Mouse (Mus musculus) embryonic facial prominence, embryonic 12.5 days (tissue): ENCODE data around the gene Coro1c. TPM values are rescaled to one million over a fixed set of nuclear protein-coding genes. Genes with fewer than 3 reads are reported as not detected.
A peak's percentile ranks its signal among the peaks of the same experiment; 100 is the strongest.

Source experiments
- ATAC-seq: fragments of 200-750 bp; cut with Nextera tagmentation; 2 replicates; pipeline ENCODE4 v1.8.0; 2017; ENCODE audit not compliant: insufficient number of reproducible peaks, insufficient read depth, low FRiP score, low TSS enrichment
- H3K27ac ChIP-seq: fragments of 300-500 bp; sonication (generic); 2 replicates; pipeline ENCODE4 v1.5.1; 2016; ENCODE audit warnings: mild to moderate bottlenecking
- H3K27me3 ChIP-seq: fragments of 300-500 bp; sonication (generic); 2 replicates; pipeline ENCODE4 v1.6.1; 2016; ENCODE audit warnings: mild to moderate bottlenecking, moderate library complexity
- H3K36me3 ChIP-seq: fragments of 300-500 bp; sonication (generic); 2 replicates; pipeline ENCODE4 v1.6.1; 2016; ENCODE audit warnings: mild to moderate bottlenecking
- H3K4me1 ChIP-seq: fragments of 300-500 bp; sonication (generic); 2 replicates; pipeline ENCODE4 v1.6.1; 2016
- H3K4me2 ChIP-seq: fragments of 300-500 bp; sonication (generic); replicated peaks from 2 replicates; pipeline ENCODE4 v1.6.1; 2016; ENCODE audit warnings: mild to moderate bottlenecking, moderate library complexity
- H3K4me3 ChIP-seq: fragments of 300-500 bp; sonication (generic); 2 replicates; pipeline ENCODE4 v1.5.1; 2016; ENCODE audit warnings: mild to moderate bottlenecking
- H3K9ac ChIP-seq: fragments of 300-500 bp; sonication (generic); 2 replicates; pipeline ENCODE4 v1.6.1; 2016; ENCODE audit warnings: mild to moderate bottlenecking, moderate library complexity
- H3K9me3 ChIP-seq: fragments of 300-500 bp; sonication (generic); 2 replicates; pipeline ENCODE4 v1.6.1; 2016; ENCODE audit warnings: mild to moderate bottlenecking, moderate library complexity
- WGBS: fragments of 180-500 bp; shearing (Covaris S2); methylation state at CpG from one replicate; pipeline ENCODE4 v1.1.7; 2016; 5-methylcytosine and 5-hydroxymethylcytosine counted together
- polyA plus RNA-seq: library from polyadenylated mRNA; unstranded; fragments of >200 nt; fragmentation: Nextera tagmentation; extraction: Ambion mirVana; gene quantifications from 2 replicates; pipeline ENCODE4 v1.2.1, GENCODE M21; 2016

The Coro1c gene
- polyA plus RNA-seq, 1 experiment from 2014 or later, result 123 TPM

GRCm38 (mm10) chr5:113899543-113899942, 9.0 kb downstream of the Coro1c start:
- no peaks in the 10 kb centered on the region for H3K27me3 ChIP-seq
- 93% methylated on average over 12 of the region's 12 CpGs for WGBS

GRCm38 (mm10) chr5:113892005-113892404, 16.6 kb downstream of the Coro1c start:
- no peaks in the 10 kb centered on the region for H3K36me3 ChIP-seq
- H3K4me3 ChIP-seq, result no peak overlapping the region
- no peak overlapping the region for H3K9ac ChIP-seq
- H3K4me2 ChIP-seq, result no peak overlapping the region
- no peak for ATAC-seq
- no peaks in the 10 kb centered on the region for H3K27me3 ChIP-seq
- no peak overlapping the region for H3K27ac ChIP-seq
- peaks cover 27% of the 10 kb centered on the region for H3K4me1 ChIP-seq
- no peaks in the 10 kb centered on the region for H3K9me3 ChIP-seq
- 84% methylated on average over 7 of the region's 7 CpGs for WGBS

More at GRCm38 (mm10) chr5:113899543-113899942, 9.0 kb downstream of the Coro1c start:
- H3K9me3 ChIP-seq, result no peaks in the 10 kb centered on the region
- peaks cover 22% of the 10 kb centered on the region; the same call in 1 of the 2 replicates for H3K4me1 ChIP-seq
- no peak overlapping the region for H3K9ac ChIP-seq
- no peak overlapping the region for H3K27ac ChIP-seq
- H3K4me2 ChIP-seq, result no peak overlapping the region
- no peak for ATAC-seq
- no peak overlapping the region for H3K4me3 ChIP-seq
- H3K36me3 ChIP-seq, result no peaks in the 10 kb centered on the region

- 75% methylated on average over 18 of the region's 18 CpGs for WGBS
- no peak overlapping the region for H3K4me2 ChIP-seq
- peak overlapping the region; percentile 46; the same call in 1 of the 2 replicates for H3K27ac ChIP-seq
- no peak overlapping the region for H3K4me3 ChIP-seq
- no peak for ATAC-seq
- H3K9me3 ChIP-seq, result no peaks in the 10 kb centered on the region
- no peaks in the 10 kb centered on the region for H3K27me3 ChIP-seq
- no peak overlapping the region for H3K9ac ChIP-seq
- H3K4me1 ChIP-seq, result peaks cover 28% of the 10 kb centered on the region
- no peaks in the 10 kb centered on the region for H3K36me3 ChIP-seq
These were observed 17.7 kb downstream of the Coro1c start for GRCm38 (mm10) chr5:113890874-113891273.

DNA sequence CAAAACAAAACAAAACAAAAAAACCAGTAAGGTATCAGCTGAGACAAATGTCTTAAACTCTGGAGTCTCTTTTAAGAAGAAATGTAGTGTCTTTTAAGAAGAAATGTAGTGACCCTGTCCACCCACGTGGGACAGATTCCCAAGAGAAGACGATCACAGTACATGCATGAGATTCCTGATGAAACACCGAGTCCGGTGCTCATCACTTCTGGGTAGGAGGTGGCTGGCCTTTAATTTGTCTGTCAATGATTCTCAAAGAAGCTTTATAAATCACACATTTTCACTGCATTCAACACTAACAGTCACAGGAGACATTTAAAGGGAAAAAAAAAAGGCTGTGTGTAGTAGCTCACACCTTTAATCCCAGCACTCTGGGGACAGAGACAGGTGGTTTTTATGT, 18.6 kb downstream of the Coro1c start:
- Histone ChIP-seq H3K9me3 (no peaks in the 10 kb centered on the region), H3K36me3 (no peaks in the 10 kb centered on the region), H3K4me1 (peaks cover 34% of the 10 kb centered on the region), H3K4me3 (no peak overlapping the region), H3K9ac (no peak overlapping the region), H3K27me3 (no peaks in the 10 kb centered on the region), H3K27ac (no peak overlapping the region; the same call in 1 of the 2 replicates), H3K4me2 (no peak overlapping the region)
- ATAC-seq, result no peak
- 44% methylated on average over 4 of the region's 4 CpGs for WGBS

DNA sequence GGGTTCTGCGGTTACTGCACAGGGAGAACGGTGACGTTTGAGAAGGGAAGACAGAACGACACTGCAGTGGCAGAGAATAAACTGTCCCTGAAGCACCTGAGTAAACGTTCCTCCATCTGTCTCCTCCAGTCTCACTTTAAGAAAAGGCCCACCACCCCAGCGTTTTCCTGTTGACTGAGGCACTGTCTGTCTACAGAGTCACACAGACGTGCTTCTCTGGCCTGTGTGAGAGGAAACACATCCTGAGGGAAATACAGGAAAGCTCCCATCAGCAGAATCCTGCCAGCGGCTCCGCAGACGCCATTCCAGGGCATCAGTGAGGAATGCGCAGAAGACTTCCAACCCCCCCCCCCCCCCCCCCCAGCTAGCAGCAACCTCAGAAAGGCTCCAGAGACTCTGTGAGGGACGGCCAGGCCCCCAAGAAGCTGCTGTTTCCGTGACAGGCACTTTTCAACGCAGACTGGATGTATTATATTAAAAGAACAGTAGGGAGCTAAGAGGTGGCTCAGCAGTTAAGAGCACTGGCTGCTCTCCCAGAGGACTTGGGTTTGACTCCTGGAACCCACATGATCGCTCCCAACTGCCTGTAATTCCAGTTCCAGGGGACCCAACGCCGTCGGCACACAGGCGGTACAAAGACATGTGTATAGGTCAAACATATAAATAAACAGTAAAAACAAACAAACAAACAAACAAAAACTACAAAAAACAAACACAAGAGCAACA, 19.2 kb downstream of the Coro1c start:
- no peaks in the 10 kb centered on the region for H3K9me3 ChIP-seq
- no peaks in the 10 kb centered on the region for H3K36me3 ChIP-seq
- peaks cover 34% of the 10 kb centered on the region for H3K4me1 ChIP-seq
- no peak for ATAC-seq
- 0 out of 2 replicates have a peak overlapping the region, but pooled peaks have one; percentile 7 for H3K4me3 ChIP-seq
- H3K27me3 ChIP-seq, result no peaks in the 10 kb centered on the region
- 13% methylated on average over 19 of the region's 19 CpGs for WGBS
- H3K9ac ChIP-seq, result no peak overlapping the region
- H3K4me2 ChIP-seq, result peak overlapping the region; percentile 21; the same call in 1 of the 2 replicates
- peak overlapping the region; percentile 69 for H3K27ac ChIP-seq

DNA sequence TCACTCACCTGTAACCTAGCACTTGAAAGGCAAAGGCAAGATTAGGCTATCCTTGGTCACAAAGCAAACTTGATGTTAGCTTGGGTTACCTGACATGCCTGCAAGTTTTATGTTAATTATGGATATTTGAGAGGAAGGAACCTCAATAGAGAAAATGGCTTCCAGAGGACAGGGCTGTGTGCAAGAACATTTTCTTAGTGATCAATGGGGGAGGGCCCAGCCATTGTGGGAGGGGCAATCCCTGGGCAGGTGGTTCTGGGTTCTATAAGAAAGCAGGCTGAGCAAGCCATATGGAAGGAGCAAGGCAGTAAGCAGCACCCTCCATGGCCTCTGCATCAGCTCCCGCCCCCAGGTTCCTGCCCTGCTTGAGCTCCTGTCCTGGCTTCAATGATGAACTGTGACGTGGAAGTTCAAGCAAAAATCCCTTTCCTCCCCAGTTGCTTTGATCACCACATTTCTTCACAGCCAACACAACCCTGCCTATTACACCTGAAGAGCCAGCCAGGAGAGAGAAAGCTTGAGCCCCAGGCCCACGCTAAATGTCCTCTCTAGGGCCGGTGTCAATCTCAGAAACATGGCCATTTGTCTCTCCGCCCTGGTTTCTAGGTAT, 20.3 kb downstream of the Coro1c start:
- H3K27me3 ChIP-seq, result no peaks in the 10 kb centered on the region
- H3K4me3 ChIP-seq, result no peak overlapping the region
- peak overlapping the region; percentile 69 for H3K27ac ChIP-seq
- H3K9ac ChIP-seq, result no peak overlapping the region
- no peak for ATAC-seq
- H3K36me3 ChIP-seq, result no peaks in the 10 kb centered on the region
- WGBS, result 82% methylated on average over 5 of the region's 5 CpGs
- H3K9me3 ChIP-seq, result no peaks in the 10 kb centered on the region
- no peak overlapping the region for H3K4me2 ChIP-seq
- peaks cover 39% of the 10 kb centered on the region for H3K4me1 ChIP-seq

- no peak for ATAC-seq
- WGBS, result 56% methylated on average over 11 of the region's 11 CpGs
These were observed 21.4 kb downstream of the Coro1c start for GRCm38 (mm10) chr5:113887132-113887531.

DNA sequence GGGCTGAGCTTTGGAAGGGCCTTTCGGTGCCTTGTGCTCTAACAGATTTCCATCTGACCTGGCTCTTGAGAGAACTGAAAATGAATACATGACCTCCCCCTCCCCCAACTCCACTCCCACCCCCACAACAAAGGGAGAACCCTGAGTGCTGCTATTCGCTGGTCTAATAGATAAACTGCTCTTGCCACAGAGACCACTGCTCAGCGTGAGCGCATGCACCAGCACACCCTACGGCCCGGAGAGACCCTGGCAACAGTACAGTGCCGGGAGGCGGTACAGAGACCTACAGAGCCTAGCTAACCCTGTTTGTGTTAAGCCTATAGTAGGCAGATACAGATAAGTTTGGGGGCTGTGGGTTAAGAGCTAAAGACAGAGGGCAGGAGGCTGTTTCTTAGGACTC, 22.9 kb downstream of the Coro1c start:
- no peak overlapping the region for H3K27ac ChIP-seq
- H3K9ac ChIP-seq, result no peak overlapping the region
- H3K4me3 ChIP-seq, result no peak overlapping the region
- no peak overlapping the region for H3K4me2 ChIP-seq
- 77% methylated on average over 8 of the region's 8 CpGs for WGBS
- H3K36me3 ChIP-seq, result peaks cover 10% of the 10 kb centered on the region; the same call in 1 of the 2 replicates
- H3K9me3 ChIP-seq, result no peaks in the 10 kb centered on the region
- H3K4me1 ChIP-seq, result peaks cover 49% of the 10 kb centered on the region
- no peak for ATAC-seq
- H3K27me3 ChIP-seq, result no peaks in the 10 kb centered on the region

More at GRCm38 (mm10) chr5:113887132-113887531, 21.4 kb downstream of the Coro1c start:
- no peaks in the 10 kb centered on the region for H3K36me3 ChIP-seq
- H3K9ac ChIP-seq, result no peak overlapping the region
- H3K9me3 ChIP-seq, result no peaks in the 10 kb centered on the region
- no peaks in the 10 kb centered on the region for H3K27me3 ChIP-seq
- peaks cover 49% of the 10 kb centered on the region for H3K4me1 ChIP-seq
- no peak overlapping the region for H3K4me3 ChIP-seq
- no peak overlapping the region for H3K27ac ChIP-seq
- no peak overlapping the region for H3K4me2 ChIP-seq

DNA sequence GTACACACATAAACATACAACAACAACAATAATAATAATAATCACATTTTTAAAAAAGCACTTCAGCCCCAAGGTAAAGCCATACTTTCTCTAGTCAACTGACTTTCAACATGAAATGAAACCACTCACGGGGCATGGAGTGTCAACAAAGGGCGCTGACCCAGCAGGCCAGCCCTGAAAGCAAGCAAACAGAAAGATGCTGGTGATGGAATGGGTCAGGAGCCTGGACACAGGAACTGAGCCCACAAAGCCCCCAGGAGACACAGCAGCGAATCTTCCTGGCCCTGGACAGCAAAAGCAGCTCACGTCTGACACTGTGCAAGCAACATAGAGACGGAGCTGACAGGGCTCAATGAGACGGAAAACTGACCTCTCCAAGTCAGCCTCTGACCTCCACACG, 23.8 kb downstream of the Coro1c start:
- 63% methylated on average over 7 of the region's 7 CpGs for WGBS
- Histone ChIP-seq H3K9me3 (no peaks in the 10 kb centered on the region), H3K9ac (no peak overlapping the region), H3K4me1 (peaks cover 45% of the 10 kb centered on the region), H3K4me3 (no peak overlapping the region), H3K27ac (no peak overlapping the region), H3K4me2 (no peak overlapping the region), H3K36me3 (peaks cover 18% of the 10 kb centered on the region; the same call in 1 of the 2 replicates), H3K27me3 (no peaks in the 10 kb centered on the region)
- ATAC-seq, result no peak

- Histone ChIP-seq H3K36me3 (peaks cover 27% of the 10 kb centered on the region; the same call in 1 of the 2 replicates), H3K27ac (peak overlapping the region; percentile 24; the same call in 1 of the 2 replicates), H3K9ac (no peak overlapping the region), H3K9me3 (no peaks in the 10 kb centered on the region), H3K4me2 (no peak overlapping the region), H3K4me1 (peaks cover 31% of the 10 kb centered on the region), H3K4me3 (no peak overlapping the region), H3K27me3 (no peaks in the 10 kb centered on the region)
- no peak for ATAC-seq
- WGBS, result 58% methylated on average over 3 of the region's 3 CpGs
These were observed 25.2 kb downstream of the Coro1c start for GRCm38 (mm10) chr5:113883384-113883771.

DNA sequence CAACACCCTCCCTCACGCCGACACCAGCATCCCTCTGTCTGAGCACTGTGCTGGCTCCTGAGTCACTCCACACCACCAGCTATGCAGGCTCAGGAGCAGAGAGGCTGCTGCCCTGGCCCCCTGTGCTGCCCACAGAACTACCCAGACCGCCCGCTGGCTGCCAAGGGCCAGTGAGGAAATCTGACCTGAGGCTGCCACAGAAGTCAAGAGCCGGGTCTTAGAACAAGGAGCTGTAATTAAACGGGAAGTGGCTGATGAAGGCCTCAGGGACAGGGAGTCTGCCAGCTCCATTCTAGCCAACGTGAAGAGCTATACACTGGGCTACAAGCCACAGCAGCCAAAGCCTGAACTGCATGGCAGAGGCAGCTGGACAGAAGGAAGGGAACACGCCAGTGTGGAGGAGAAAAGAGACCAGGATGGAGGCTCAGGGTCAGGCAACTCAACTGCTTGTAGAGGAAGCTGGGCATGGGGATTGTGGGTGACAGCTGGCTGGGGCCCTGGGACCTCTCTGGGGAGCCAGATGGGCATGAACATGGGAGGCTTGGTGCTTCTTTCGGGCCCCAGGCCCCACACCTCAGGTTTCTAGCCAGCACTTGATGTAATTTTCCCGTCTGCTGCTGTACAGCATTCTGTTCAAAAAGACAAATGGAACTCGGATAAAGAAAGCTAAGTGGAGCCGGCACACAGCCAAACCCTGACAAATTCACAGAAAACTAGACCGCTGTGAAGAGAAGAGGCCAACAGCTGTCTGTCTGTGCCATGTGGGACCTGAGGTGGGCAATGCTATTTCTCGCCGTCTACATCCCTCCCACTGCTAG, 25.8 kb downstream of the Coro1c start:
- H3K4me2 ChIP-seq, result no peak overlapping the region
- no peak overlapping the region for H3K4me3 ChIP-seq
- peak overlapping the region; percentile 24 for H3K27ac ChIP-seq
- H3K27me3 ChIP-seq, result no peaks in the 10 kb centered on the region
- H3K9ac ChIP-seq, result no peak overlapping the region
- no peak for ATAC-seq
- H3K36me3 ChIP-seq, result peaks cover 27% of the 10 kb centered on the region; the same call in 1 of the 2 replicates
- 54% methylated on average over 15 of the region's 15 CpGs for WGBS
- no peaks in the 10 kb centered on the region for H3K9me3 ChIP-seq
- H3K4me1 ChIP-seq, result peaks cover 26% of the 10 kb centered on the region
